8 mouse cellular contexts compared by ENCODE assay signal in genomic region chr6:118197440-118197975, GRCm38 (mm10). TPM values are rescaled to one million over a fixed set of nuclear protein-coding genes. Genes with fewer than 3 reads are reported as not detected.
A peak's percentile ranks its signal among the peaks of the same experiment; 100 is the strongest.
DNase-seq lines count a peak whose midpoint lies in the region; ATAC-seq and TF ChIP-seq lines count a peak whose summit lies in the region.

Gene Ret (minus strand): TSS chr6:118197718.

- peaks cover 7% of the 10 kb centered on the region for H3K4me1 ChIP-seq in forebrain, embryonic 15.5 days
- H3K4me1 ChIP-seq in liver, embryonic 14.5 days (replicated peaks; ENCODE audit: control insufficient read depth in 2 of 2, insufficient read depth in 2 of 2, low read length in 1 of 2) = no peaks in the 10 kb centered on the region

- no peak for DNase-seq in frontal cortex, postnatal 36 days (ENCODE audit: low spot score in 2 of 2)
- DNase-seq in ES-CJ7 (ENCODE audit: low read depth, low spot score) = peak; percentile 40
- DNase-seq in liver, embryonic 14.5 days (ENCODE audit: low read depth in 3 of 3, low spot score in 3 of 3) = no peak
- DNase-seq in left cerebral cortex, postnatal 25 days (ENCODE audit: low spot score in 2 of 2) = no peak
- DNase-seq in layer of hippocampus, adult 18-20 months (ENCODE audit: low spot score in 2 of 2) = no peak
- no peak for DNase-seq in adipocyte (ENCODE audit: low spot score)

- H3K4me2 ChIP-seq in forebrain, embryonic 15.5 days (replicated peaks) = peak within 1 kb of the TSS; percentile 94
- H3K4me2 ChIP-seq in liver, embryonic 14.5 days (ENCODE audit: low read depth) = peak within 1 kb of the TSS; percentile 58

- peak within 1 kb of the TSS; percentile 54 for H3K4me3 ChIP-seq in forebrain, embryonic 15.5 days
- peak within 1 kb of the TSS; percentile 8 to 42; a peak in 3 of 4 replicates for H3K4me3 ChIP-seq in liver, embryonic 14.5 days (ENCODE audit: insufficient read depth in 1 of 2, low read depth in 2 of 2, low read length in 2 of 2)

- H3K36me3 ChIP-seq in forebrain, embryonic 15.5 days = no peaks in the 10 kb centered on the region
- H3K36me3 ChIP-seq in liver, embryonic 14.5 days (replicated peaks; ENCODE audit: control insufficient read depth, insufficient read depth, low read depth) = no peaks in the 10 kb centered on the region

- H3K27me3 ChIP-seq in forebrain, embryonic 15.5 days = peaks cover 52% of the 10 kb centered on the region
- peaks cover 47% of the 10 kb centered on the region for H3K27me3 ChIP-seq in liver, embryonic 14.5 days (ENCODE audit: control insufficient read depth, insufficient read depth, low read length)

- TF ChIP-seq CTCF in liver, embryonic 14.5 days (IDR thresholded peaks at IDR 0.05; ENCODE audit: low read depth) = no peak

- intact Hi-C loops in left cerebral cortex, postnatal 25 days (cut with DNase I) = no loop called here

- TF ChIP-seq EP300 in liver, embryonic 14.5 days (IDR thresholded peaks at IDR 0.05; ENCODE audit: low read depth) = no peak

- H3K27ac ChIP-seq in forebrain, embryonic 15.5 days (replicated peaks) = no peak within 1 kb of the TSS
- no peak within 1 kb of the TSS for H3K27ac ChIP-seq in liver, embryonic 14.5 days

- under 1% methylated on average over 26 of the region's 26 CpGs for WGBS in forebrain, embryonic 15.5 days
- under 1% methylated on average over 26 of the region's 26 CpGs for WGBS in liver, embryonic 14.5 days (ENCODE audit: insufficient replicate concordance)

- H3K9me3 ChIP-seq in forebrain, embryonic 15.5 days = no peaks in the 10 kb centered on the region
- H3K9me3 ChIP-seq in liver, embryonic 14.5 days (ENCODE audit: control insufficient read depth, low read length) = no peaks in the 10 kb centered on the region

- peak; percentile 42; the same call in 1 of the 2 replicates for ATAC-seq in frontal cortex, adult (ENCODE audit: low TSS enrichment)
- peak; percentile 33 for ATAC-seq in forebrain, embryonic 15.5 days (replicated peaks)
- no peak for ATAC-seq in liver, embryonic 14.5 days (ENCODE audit: insufficient read depth)

- peak within 1 kb of the TSS; percentile 48 for H3K9ac ChIP-seq in forebrain, embryonic 15.5 days (replicated peaks)
- no peak within 1 kb of the TSS for H3K9ac ChIP-seq in liver, embryonic 14.5 days (replicated peaks)

RNA-seq across cellular contexts. Expression of gene Ret, which starts in this region (rescaled TPM):
- polyA plus RNA-seq in forebrain, embryonic 15.5 days (2015; fragmentation: Nextera tagmentation; extraction: Ambion mirVana) = 1.3 TPM in 2 replicates
- polyA plus RNA-seq in liver, embryonic 14.5 days (2012; rRNA removed) = 0.02 and 0.08 TPM in 2 replicates
- polyA plus RNA-seq in liver, embryonic 14.5 days (2014; fragmentation: Nextera tagmentation; extraction: Ambion mirVana) = not detected in 2 replicates
- total RNA-seq in left cerebral cortex, postnatal 25 days (2021) = 1 to 10 TPM; 4.1 TPM
- 1 to 10 TPM; 2.7 to 3.7 TPM for total RNA-seq in layer of hippocampus, adult 18-20 months (2021)
